Mouse (Mus musculus): ENCODE measurements around the gene Actl6a. TPM values are rescaled to one million over a fixed set of nuclear protein-coding genes. Genes with fewer than 3 reads are reported as not detected.
"Not testable (repeated sequence)": the region's sequence is repeated elsewhere in the genome, so short reads cannot be mapped to it uniquely, and the experiment has no call there.

The Actl6a gene
- polyA plus RNA-seq, 1 experiment from 2014 or later: 63.9 TPM

GRCm38 (mm10) chr3:32708368-32709231, 2.5 kb downstream of the Actl6a start:
- Histone ChIP-seq H3K27ac (peak overlapping the region; percentile 86), H3K27me3 (ENCODE audit: control insufficient read depth, insufficient read depth, low read length) (no peaks in the 10 kb centered on the region), H3K36me3 (replicated peaks; ENCODE audit: control insufficient read depth, insufficient read depth) (peaks cover 20% of the 10 kb centered on the region), H3K9ac (peak overlapping the region; percentile 68), H3K4me2 (replicated peaks) (peak overlapping the region; percentile 77), H3K4me3 (replicated peaks; ENCODE audit: low read length) (peak overlapping the region; percentile 62), H3K9me3 (ENCODE audit: control insufficient read depth, low read length) (no peaks in the 10 kb centered on the region), H3K4me1 (replicated peaks; ENCODE audit: control insufficient read depth, insufficient read depth, low read length) (peaks cover 15% of the 10 kb centered on the region; the same call in 1 of the 2 replicates)
- ATAC-seq (ENCODE audit: low FRiP score) (peak; percentile 100), DNase-seq (ENCODE audit: low spot score) (peak; percentile 94)
- under 1% methylated on average over 88 of the region's 90 CpGs for WGBS

DNA sequence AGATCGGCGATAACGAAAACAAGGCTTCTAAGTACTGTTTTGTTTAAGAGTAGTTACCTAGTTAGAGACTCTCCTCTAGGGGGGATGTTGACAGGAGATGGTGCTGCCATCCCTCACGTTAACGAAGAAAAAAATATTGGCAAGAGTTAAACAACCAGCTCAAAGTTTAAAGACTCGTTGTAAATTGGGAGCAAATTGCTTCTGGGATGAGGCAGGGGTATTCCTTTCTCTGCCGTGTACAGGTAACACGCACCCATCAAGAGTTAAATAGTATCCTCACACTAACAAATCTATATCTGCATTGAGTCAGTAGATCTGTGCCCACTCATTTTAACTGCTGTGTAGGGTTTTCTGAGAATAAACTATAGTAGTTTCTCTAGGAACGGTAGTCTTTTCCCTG, 3.3 kb downstream of the Actl6a start:
- H3K9me3 ChIP-seq (ENCODE audit: control insufficient read depth, low read length): no peaks in the 10 kb centered on the region
- peak overlapping the region; percentile 62 for H3K4me3 ChIP-seq (replicated peaks; ENCODE audit: low read length)
- no peaks in the 10 kb centered on the region for H3K27me3 ChIP-seq (ENCODE audit: control insufficient read depth, insufficient read depth, low read length)
- peak overlapping the region; percentile 86; the same call in 1 of the 2 replicates for H3K27ac ChIP-seq
- H3K36me3 ChIP-seq (replicated peaks; ENCODE audit: control insufficient read depth, insufficient read depth): peaks cover 28% of the 10 kb centered on the region
- ATAC-seq (ENCODE audit: low FRiP score) (no peak), DNase-seq (ENCODE audit: low spot score) (no peak)
- peak overlapping the region; percentile 68 for H3K9ac ChIP-seq
- H3K4me1 ChIP-seq (replicated peaks; ENCODE audit: control insufficient read depth, insufficient read depth, low read length): peaks cover 15% of the 10 kb centered on the region; the same call in 1 of the 2 replicates
- 10% methylated on average over 9 of the region's 9 CpGs for WGBS
- peak overlapping the region; percentile 77 for H3K4me2 ChIP-seq (replicated peaks)

DNA sequence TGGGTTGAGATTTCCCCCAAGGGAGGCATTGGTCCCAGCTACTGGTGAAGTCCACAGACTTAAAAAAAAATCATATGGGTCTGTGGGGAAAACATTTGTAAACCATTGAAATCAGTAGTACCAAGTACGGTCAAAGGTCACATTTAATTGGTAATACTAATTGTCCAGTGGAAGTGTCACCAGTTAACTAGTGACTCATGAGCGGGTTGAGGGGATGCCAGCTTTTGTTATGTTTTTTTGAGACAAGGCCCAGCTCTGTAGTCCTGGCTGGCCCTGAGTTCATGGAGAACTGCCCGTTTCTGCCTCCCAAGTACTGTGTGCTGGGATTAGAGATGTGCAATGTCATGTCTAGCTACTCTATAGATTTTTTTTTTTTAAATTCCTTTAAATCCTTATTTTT, 7.6 kb downstream of the Actl6a start:
- 93% methylated on average over 3 of the region's 3 CpGs for WGBS

GRCm38 (mm10) chr3:32717403-32717802, 11.3 kb downstream of the Actl6a start:
- H3K4me2 ChIP-seq (replicated peaks); DNase-seq (ENCODE audit: low spot score); H3K4me3 ChIP-seq (replicated peaks; ENCODE audit: low read length); H3K9ac ChIP-seq; ATAC-seq (ENCODE audit: low FRiP score); H3K27ac ChIP-seq; H3K27me3 ChIP-seq (ENCODE audit: control insufficient read depth, insufficient read depth, low read length); H3K4me1 ChIP-seq (replicated peaks; ENCODE audit: control insufficient read depth, insufficient read depth, low read length); H3K9me3 ChIP-seq (ENCODE audit: control insufficient read depth, low read length): not testable (repeated sequence)
- WGBS: 96% methylated on average over 6 of the region's 6 CpGs
- H3K36me3 ChIP-seq (replicated peaks; ENCODE audit: control insufficient read depth, insufficient read depth): peaks cover 97% of the 10 kb centered on the region

More for the DNA sequence above, 7.6 kb downstream of the Actl6a start:
- peaks cover 70% of the 10 kb centered on the region for H3K36me3 ChIP-seq (replicated peaks; ENCODE audit: control insufficient read depth, insufficient read depth)
- H3K4me3 ChIP-seq (replicated peaks; ENCODE audit: low read length): no peak overlapping the region
- ATAC-seq (ENCODE audit: low FRiP score): no peak
- DNase-seq (ENCODE audit: low spot score): no peak
- no peaks in the 10 kb centered on the region for H3K27me3 ChIP-seq (ENCODE audit: control insufficient read depth, insufficient read depth, low read length)
- H3K27ac ChIP-seq: no peak overlapping the region
- H3K4me1 ChIP-seq (replicated peaks; ENCODE audit: control insufficient read depth, insufficient read depth, low read length): peaks cover 15% of the 10 kb centered on the region; the same call in 1 of the 2 replicates
- H3K9ac ChIP-seq: no peak overlapping the region
- H3K4me2 ChIP-seq (replicated peaks): no peak overlapping the region
- H3K9me3 ChIP-seq (ENCODE audit: control insufficient read depth, low read length): no peaks in the 10 kb centered on the region

- no peak for ATAC-seq (ENCODE audit: low FRiP score)
Measured at GRCm38 (mm10) chr3:32718271-32718670, 12.2 kb downstream of the Actl6a start.

GRCm38 (mm10) chr3:32724191-32724590, 18.1 kb downstream of the Actl6a start:
- DNase-seq (ENCODE audit: low spot score): no peak
- Histone ChIP-seq H3K9me3 (ENCODE audit: control insufficient read depth, low read length) (no peaks in the 10 kb centered on the region), H3K4me2 (replicated peaks) (no peak overlapping the region), H3K36me3 (replicated peaks; ENCODE audit: control insufficient read depth, insufficient read depth) (peaks cover 95% of the 10 kb centered on the region), H3K27me3 (ENCODE audit: control insufficient read depth, insufficient read depth, low read length) (no peaks in the 10 kb centered on the region), H3K27ac (no peak overlapping the region), H3K9ac (no peak overlapping the region), H3K4me1 (replicated peaks; ENCODE audit: control insufficient read depth, insufficient read depth, low read length) (no peaks in the 10 kb centered on the region), H3K4me3 (replicated peaks; ENCODE audit: low read length) (no peak overlapping the region)
- ATAC-seq (ENCODE audit: low FRiP score): no peak
- 93% methylated on average over 7 of the region's 7 CpGs for WGBS

More at GRCm38 (mm10) chr3:32718271-32718670, 12.2 kb downstream of the Actl6a start:
- Histone ChIP-seq H3K4me3 (replicated peaks; ENCODE audit: low read length) (no peak overlapping the region), H3K4me2 (replicated peaks) (no peak overlapping the region), H3K27ac (no peak overlapping the region), H3K27me3 (ENCODE audit: control insufficient read depth, insufficient read depth, low read length) (no peaks in the 10 kb centered on the region), H3K36me3 (replicated peaks; ENCODE audit: control insufficient read depth, insufficient read depth) (peaks cover 97% of the 10 kb centered on the region), H3K9ac (no peak overlapping the region), H3K9me3 (ENCODE audit: control insufficient read depth, low read length) (no peaks in the 10 kb centered on the region), H3K4me1 (replicated peaks; ENCODE audit: control insufficient read depth, insufficient read depth, low read length) (no peaks in the 10 kb centered on the region)
- WGBS: 95% methylated on average over 5 of the region's 5 CpGs
- no peak for DNase-seq (ENCODE audit: low spot score)

GRCm38 (mm10) chr3:32725951-32726350, 19.9 kb downstream of the Actl6a start:
- H3K9me3 ChIP-seq (ENCODE audit: control insufficient read depth, low read length): no peaks in the 10 kb centered on the region
- H3K4me1 ChIP-seq (replicated peaks; ENCODE audit: control insufficient read depth, insufficient read depth, low read length): no peaks in the 10 kb centered on the region
- no peak overlapping the region for H3K9ac ChIP-seq
- ATAC-seq (ENCODE audit: low FRiP score) (no peak), DNase-seq (ENCODE audit: low spot score) (no peak)
- WGBS: 92% methylated on average over 5 of the region's 5 CpGs
- H3K4me2 ChIP-seq (replicated peaks): no peak overlapping the region
- no peak overlapping the region for H3K27ac ChIP-seq
- no peak overlapping the region for H3K4me3 ChIP-seq (replicated peaks; ENCODE audit: low read length)
- H3K27me3 ChIP-seq (ENCODE audit: control insufficient read depth, insufficient read depth, low read length): no peaks in the 10 kb centered on the region
- H3K36me3 ChIP-seq (replicated peaks; ENCODE audit: control insufficient read depth, insufficient read depth): peaks cover 96% of the 10 kb centered on the region

GRCm38 (mm10) chr3:32727861-32728260, 21.8 kb downstream of the Actl6a start:
- DNase-seq (ENCODE audit: low spot score) (no peak), ATAC-seq (ENCODE audit: low FRiP score) (no peak)
- H3K9me3 ChIP-seq (ENCODE audit: control insufficient read depth, low read length): no peaks in the 10 kb centered on the region
- H3K27ac ChIP-seq: no peak overlapping the region
- H3K4me2 ChIP-seq (replicated peaks): no peak overlapping the region
- 95% methylated on average over 4 of the region's 4 CpGs for WGBS
- H3K4me3 ChIP-seq (replicated peaks; ENCODE audit: low read length): no peak overlapping the region
- H3K4me1 ChIP-seq (replicated peaks; ENCODE audit: control insufficient read depth, insufficient read depth, low read length): no peaks in the 10 kb centered on the region
- no peak overlapping the region for H3K9ac ChIP-seq
- no peaks in the 10 kb centered on the region for H3K27me3 ChIP-seq (ENCODE audit: control insufficient read depth, insufficient read depth, low read length)
- H3K36me3 ChIP-seq (replicated peaks; ENCODE audit: control insufficient read depth, insufficient read depth): peaks cover 96% of the 10 kb centered on the region

GRCm38 (mm10) chr3:32736244-32737171, 30.4 kb downstream of the Actl6a start, which contains the start of gene Ndufb5:
Gene Ndufb5, plus strand, starts transcription at chr3:32736990.
- Histone ChIP-seq H3K4me3 (replicated peaks; ENCODE audit: low read length) (peak within 1 kb of the TSS; percentile 68), H3K9ac (peak within 1 kb of the TSS; percentile 85), H3K4me2 (replicated peaks) (peak within 1 kb of the TSS; percentile 86), H3K4me1 (replicated peaks; ENCODE audit: control insufficient read depth, insufficient read depth, low read length) (peaks cover 18% of the 10 kb centered on the region), H3K36me3 (replicated peaks; ENCODE audit: control insufficient read depth, insufficient read depth) (peaks cover 29% of the 10 kb centered on the region), H3K27me3 (ENCODE audit: control insufficient read depth, insufficient read depth, low read length) (no peaks in the 10 kb centered on the region), H3K9me3 (ENCODE audit: control insufficient read depth, low read length) (no peaks in the 10 kb centered on the region), H3K27ac (peak within 1 kb of the TSS; percentile 86)
- ATAC-seq (ENCODE audit: low FRiP score): peak; percentile 98
- peak; percentile 99 for DNase-seq (ENCODE audit: low spot score)
- under 1% methylated on average over 62 of the region's 62 CpGs for WGBS

Measured in hindbrain, embryonic 14.5 days (tissue).